Mouse (Mus musculus) liver, embryonic 14.5 days (tissue): ENCODE results near the gene Sqstm1. TPM values are rescaled to one million over a fixed set of nuclear protein-coding genes. Genes with fewer than 3 reads are reported as not detected.

Experiments
- ATAC-seq: fragments of 200-750 bp; cut with Nextera tagmentation; 2 replicates; pipeline ENCODE4 v1.8.0; 2017; ENCODE audit warnings: moderate number of reproducible peaks, mild to moderate bottlenecking, moderate library complexity; ENCODE audit not compliant: insufficient read depth
- DNase-seq, 3 experiments: peaks; one replicate each; pipeline ENCODE4 v3.0.0-alpha.2; 2012 to 2013; ENCODE audit warnings: low read depth in 3 of 3, low spot score in 3 of 3
- H3K27ac ChIP-seq: fragments of 300-500 bp; sonication (generic); 2 replicates; pipeline ENCODE4 v1.5.1; 2014; ENCODE audit warnings: moderate library complexity, mild to moderate bottlenecking, control low read depth, inconsistent platforms
- H3K27me3 ChIP-seq: fragments of 300-500 bp; sonication (generic); 2 replicates; pipeline ENCODE4 v1.6.1; 2014; ENCODE audit warnings: mild to moderate bottlenecking, low read length, moderate library complexity; ENCODE audit not compliant: control insufficient read depth, insufficient read depth
- H3K36me3 ChIP-seq: fragments of 300-500 bp; sonication (generic); replicated peaks from 2 replicates; pipeline ENCODE4 v1.6.1; 2014; ENCODE audit warnings: low read depth; ENCODE audit not compliant: control insufficient read depth, insufficient read depth
- H3K4me1 ChIP-seq, 2 experiments: fragments of 200-500 bp in 1 of 2; fragments of 300-500 bp in 1 of 2; sonication (generic) in 1 of 2; replicated peaks; 2 replicates each; pipeline ENCODE4 v1.6.1; 2012 to 2014; ENCODE audit warnings: antibody characterized with exemption in 1 of 2, inconsistent platforms in 1 of 2, low read length in 1 of 2; ENCODE audit not compliant: control insufficient read depth in 2 of 2, insufficient read depth in 2 of 2
- H3K4me2 ChIP-seq: fragments of 300-500 bp; sonication (generic); 2 replicates; pipeline ENCODE4 v1.6.1; 2014; ENCODE audit warnings: low read depth, mild to moderate bottlenecking, control low read depth, moderate library complexity
- H3K4me3 ChIP-seq, 2 experiments: fragments of 200-500 bp in 1 of 2; fragments of 300-500 bp in 1 of 2; sonication (generic) in 1 of 2; 2 replicates each; pipeline ENCODE4 v1.5.1; 2012 to 2014; ENCODE audit warnings: low read depth in 2 of 2, low read length in 2 of 2, mild to moderate bottlenecking in 2 of 2, control low read depth in 1 of 2, inconsistent platforms in 1 of 2, moderate library complexity in 1 of 2; ENCODE audit not compliant: insufficient read depth in 1 of 2
- H3K9ac ChIP-seq: fragments of 300-500 bp; sonication (generic); replicated peaks from 2 replicates; pipeline ENCODE4 v1.6.1; 2014; ENCODE audit warnings: mild to moderate bottlenecking, control low read depth, moderate library complexity
- H3K9me3 ChIP-seq: fragments of 300-500 bp; sonication (generic); 2 replicates; pipeline ENCODE4 v1.6.1; 2016; ENCODE audit warnings: low read length, mixed read lengths; ENCODE audit not compliant: control insufficient read depth
- CTCF ChIP-seq: IDR thresholded peaks from 2 replicates; pipeline ENCODE4 v1.5.1; 2016; ENCODE audit warnings: antibody characterized with exemption, low read depth, control low read depth
- EP300 ChIP-seq: IDR thresholded peaks from 2 replicates; pipeline ENCODE4 v1.6.1; 2016; ENCODE audit warnings: antibody characterized with exemption, low read depth
- WGBS: fragments of 180-500 bp; shearing (Covaris S2); extraction: QIAGEN DNeasy Blood & Tissue Kit; methylation state at CpG from one replicate; pipeline ENCODE4 v1.1.7; 2014; ENCODE audit not compliant: insufficient replicate concordance; 5-methylcytosine and 5-hydroxymethylcytosine counted together
- polyA plus RNA-seq, 2 experiments: library from polyadenylated mRNA; depleted of rRNA in 1 of 2; stranded (reverse) in 1 of 2; unstranded in 1 of 2; fragments of >200 nt; fragmentation: Nextera tagmentation in 1 of 2; extraction: Ambion mirVana in 1 of 2; gene quantifications; 2 replicates each; pipeline versions ENCODE4 v1.2.1 to v1.2.3; 2012 to 2014

Sqstm1 gene
- polyA plus RNA-seq, 2 experiments: 43.7 to 103 TPM

DNA sequence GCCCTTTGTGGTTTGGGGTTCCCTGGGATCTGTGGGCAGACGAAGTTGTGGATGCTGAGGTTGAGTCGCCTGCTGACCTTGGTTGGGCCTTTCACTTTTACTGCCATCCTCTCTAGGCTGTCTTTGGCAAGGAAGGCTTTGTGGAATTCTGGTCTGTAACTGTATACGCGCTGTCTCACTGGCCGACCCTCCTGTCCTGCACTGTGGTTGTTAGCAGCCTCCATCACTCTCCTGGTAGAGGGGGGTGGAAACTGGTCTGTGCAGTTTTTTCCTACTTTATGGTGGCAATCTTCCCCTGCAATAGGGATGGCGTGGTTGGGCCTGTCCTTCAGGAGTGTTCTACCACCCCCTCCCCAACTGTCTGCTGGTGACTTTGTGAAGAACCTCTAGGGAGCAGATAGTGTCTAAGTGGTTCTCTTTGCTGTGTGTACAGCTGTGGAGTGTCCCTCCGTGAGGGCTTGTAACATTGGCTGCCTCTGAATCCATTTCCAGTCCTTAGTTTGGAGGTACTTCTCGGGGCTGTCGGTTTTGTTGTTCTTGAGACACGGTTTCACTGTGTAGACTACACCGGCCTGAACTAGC, 42.1 kb upstream of the Sqstm1 start:
- Histone ChIP-seq H3K9ac (no peak overlapping the region), H3K4me3 (no peak overlapping the region), H3K4me2 (no peak overlapping the region), H3K4me1 (no peaks in the 10 kb centered on the region), H3K27me3 (no peaks in the 10 kb centered on the region), H3K9me3 (no peaks in the 10 kb centered on the region), H3K36me3 (peaks cover 4% of the 10 kb centered on the region), H3K27ac (no peak overlapping the region)
- 61% methylated on average over 11 of the region's 11 CpGs for WGBS
- no peak for TF ChIP-seq CTCF
- TF ChIP-seq EP300: no peak
- ATAC-seq: no peak
- no peak for DNase-seq

DNA sequence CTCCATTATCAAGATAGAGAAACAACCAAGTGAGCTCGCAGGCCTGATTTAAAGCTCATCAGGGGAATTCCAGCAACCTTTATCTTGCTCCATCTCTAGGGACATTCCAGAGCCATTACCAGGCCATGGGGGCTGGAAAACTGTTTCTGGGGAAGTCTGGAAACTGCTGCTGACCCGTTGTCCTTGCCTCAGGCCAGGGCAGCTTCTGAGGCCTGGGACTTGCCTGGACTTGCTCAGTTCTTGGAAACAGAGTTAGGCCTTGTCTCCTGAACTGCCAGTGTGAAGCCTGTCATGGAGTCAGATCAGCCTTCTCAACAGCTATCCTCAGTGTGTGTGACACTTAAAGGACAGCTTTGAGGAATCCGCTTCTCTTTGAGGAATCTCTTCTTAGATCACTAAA, 41.5 kb upstream of the Sqstm1 start:
- DNase-seq (no peak), ATAC-seq (no peak)
- no peak overlapping the region for H3K4me2 ChIP-seq
- no peak overlapping the region for H3K27ac ChIP-seq
- peaks cover 4% of the 10 kb centered on the region; the same call in 1 of the 2 replicates for H3K36me3 ChIP-seq
- 58% methylated on average over 3 of the region's 3 CpGs for WGBS
- H3K4me3 ChIP-seq: no peak overlapping the region
- no peaks in the 10 kb centered on the region for H3K4me1 ChIP-seq
- no peak overlapping the region for H3K9ac ChIP-seq
- no peaks in the 10 kb centered on the region for H3K27me3 ChIP-seq
- TF ChIP-seq EP300: no peak
- no peaks in the 10 kb centered on the region for H3K9me3 ChIP-seq

DNA sequence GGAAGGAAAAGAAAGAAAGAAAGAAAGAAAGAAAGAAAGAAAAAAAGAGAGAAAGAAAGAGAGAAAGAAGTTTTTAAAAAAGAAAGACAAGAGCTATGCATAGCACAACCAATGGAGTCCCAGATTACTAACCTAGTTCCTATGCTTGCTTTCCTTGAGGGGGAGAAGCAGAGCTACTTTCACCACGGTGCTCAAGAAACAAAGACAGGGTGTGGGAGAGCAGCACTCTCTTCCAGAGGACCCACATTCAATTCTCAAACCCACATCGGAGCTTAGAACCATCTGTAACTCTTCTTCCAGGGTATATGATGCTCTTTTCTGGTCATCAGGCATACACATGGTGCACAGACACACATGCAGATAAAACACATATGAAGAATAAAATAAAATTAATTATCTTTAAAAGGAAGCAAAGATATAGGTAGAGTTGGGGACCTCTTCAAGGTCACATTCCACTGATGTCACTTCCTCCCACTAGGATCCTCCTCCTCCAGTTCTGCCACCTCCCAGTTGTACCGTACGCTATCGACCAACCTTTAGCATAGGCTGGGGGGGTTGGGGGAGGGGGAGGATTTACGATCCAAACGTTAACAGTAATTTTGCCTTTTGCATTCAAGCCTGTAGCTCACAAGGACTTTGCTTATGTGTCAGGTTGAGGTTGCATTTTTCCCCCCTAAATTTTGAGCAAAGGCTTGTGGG, 38.0 kb upstream of the Sqstm1 start:
- Histone ChIP-seq H3K4me3 (no peak overlapping the region), H3K4me2 (no peak overlapping the region), H3K9me3 (no peaks in the 10 kb centered on the region), H3K9ac (no peak overlapping the region), H3K36me3 (no peaks in the 10 kb centered on the region), H3K4me1 (no peaks in the 10 kb centered on the region), H3K27me3 (no peaks in the 10 kb centered on the region), H3K27ac (no peak overlapping the region)
- TF ChIP-seq EP300: no peak
- TF ChIP-seq CTCF: no peak
- 68% methylated on average over 7 of the region's 7 CpGs for WGBS
- no peak for ATAC-seq
- no peak for DNase-seq

DNA sequence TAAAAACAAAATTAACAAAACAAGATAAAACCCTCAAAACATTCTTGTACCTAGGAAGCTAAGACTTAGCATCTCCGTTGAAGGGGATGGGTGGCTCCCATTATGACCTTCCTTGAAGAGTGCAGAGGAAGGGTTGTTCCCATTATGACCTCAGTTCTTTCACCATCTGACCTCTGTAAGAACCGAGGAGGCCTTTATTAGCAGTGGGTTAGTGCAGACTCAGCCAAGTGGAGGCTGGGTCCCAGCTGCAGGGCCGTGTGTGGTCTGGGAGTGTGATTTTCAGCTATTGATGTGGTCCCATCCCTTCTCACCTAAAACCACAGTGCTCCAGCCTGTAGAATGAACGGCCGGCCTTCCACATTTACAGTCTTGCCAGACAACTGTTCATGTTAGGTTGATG, 34.6 kb upstream of the Sqstm1 start:
- H3K36me3 ChIP-seq: no peaks in the 10 kb centered on the region
- no peaks in the 10 kb centered on the region for H3K9me3 ChIP-seq
- WGBS: 70% methylated on average over 5 of the region's 5 CpGs
- no peak overlapping the region for H3K27ac ChIP-seq
- TF ChIP-seq EP300: no peak
- no peak for TF ChIP-seq CTCF
- H3K4me2 ChIP-seq: no peak overlapping the region
- H3K27me3 ChIP-seq: no peaks in the 10 kb centered on the region
- H3K4me1 ChIP-seq: peaks cover 0 to 3% of the 10 kb centered on the region in 2 experiments; a peak in 1 of 4 replicates
- no peak overlapping the region for H3K4me3 ChIP-seq
- DNase-seq (no peak), ATAC-seq (no peak)
- H3K9ac ChIP-seq: no peak overlapping the region

DNA sequence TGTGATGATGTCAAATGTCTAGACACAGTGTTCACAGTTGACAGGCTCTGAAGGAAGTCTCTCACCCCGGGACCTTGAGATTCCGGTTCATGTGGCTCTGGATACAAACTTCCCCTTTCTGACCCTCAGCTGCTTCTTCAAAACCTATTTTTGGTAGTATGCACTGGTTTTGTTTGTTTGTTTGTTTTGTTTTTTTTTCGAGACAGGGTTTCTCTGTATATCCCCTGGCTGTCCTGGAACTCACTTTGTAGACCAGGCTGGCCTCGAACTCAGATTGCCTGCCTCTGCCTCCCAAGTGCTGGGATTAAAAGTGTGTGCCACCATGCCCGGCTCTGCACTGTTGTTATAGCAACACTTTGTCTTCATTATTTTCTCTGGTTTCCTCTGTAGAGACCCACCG, 33.3 kb upstream of the Sqstm1 start:
- ATAC-seq: no peak
- Histone ChIP-seq H3K4me3 (no peak overlapping the region), H3K4me1 (peaks cover 0 to 4% of the 10 kb centered on the region in 2 experiments; a peak in 2 of 4 replicates), H3K36me3 (no peaks in the 10 kb centered on the region), H3K27ac (no peak overlapping the region), H3K9ac (no peak overlapping the region), H3K4me2 (no peak overlapping the region), H3K9me3 (no peaks in the 10 kb centered on the region), H3K27me3 (no peaks in the 10 kb centered on the region)
- no peak for DNase-seq
- WGBS: 41% methylated on average over 6 of the region's 6 CpGs
- TF ChIP-seq CTCF (no peak), EP300 (no peak)
